Mouse (Mus musculus): ENCODE results near the gene Abhd6. TPM values are rescaled to one million over a fixed set of nuclear protein-coding genes. Genes with fewer than 3 reads are reported as not detected.

Abhd6 gene
- polyA plus RNA-seq, 1 experiment, result 13.2 TPM

DNA sequence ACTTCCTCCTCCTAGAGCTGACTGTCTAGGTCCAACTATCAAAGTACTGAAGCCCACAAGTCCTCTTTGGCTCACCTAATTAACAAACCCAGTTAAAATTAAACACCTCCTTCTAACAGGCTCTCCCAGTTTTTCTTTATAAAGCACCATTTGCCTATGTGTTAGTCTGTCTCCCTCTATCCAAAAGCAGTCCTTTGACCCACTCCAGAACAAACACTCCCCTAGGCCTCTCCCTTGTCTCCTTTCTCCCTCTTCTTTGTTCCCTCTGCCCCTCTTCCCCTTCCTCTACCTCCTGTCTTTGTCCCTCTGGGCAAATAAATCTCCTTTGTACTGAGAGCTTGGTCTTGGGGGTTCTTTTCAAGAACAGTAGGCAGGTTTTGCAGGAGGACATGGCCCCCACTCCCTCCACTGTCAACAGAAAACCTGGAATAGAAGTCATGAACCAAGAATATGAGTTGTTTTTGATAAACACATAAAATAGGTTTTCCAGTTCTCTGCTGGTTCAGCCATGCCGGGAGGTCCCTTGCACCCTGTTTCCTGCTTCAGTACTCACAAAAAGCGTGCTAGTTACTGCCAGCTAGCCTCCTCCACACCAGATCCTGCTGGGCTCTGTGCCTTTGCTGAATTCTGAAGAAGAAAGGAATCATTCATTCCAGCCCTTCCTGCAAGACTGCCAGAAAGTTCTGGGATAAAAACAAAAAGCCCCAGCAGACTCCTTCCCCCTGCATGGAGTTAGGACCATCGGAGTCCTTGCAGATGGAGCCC lies 60.0 kb downstream of the Abhd6 start:
- Histone ChIP-seq H3K4me1 (ENCODE audit: control insufficient read depth, insufficient read depth, low read length) (no peaks in the 10 kb centered on the region), H3K4me3 (replicated peaks; ENCODE audit: extremely low read depth, low read depth, low read length) (no peak overlapping the region)
- DNase-seq, result no peak
- 47% methylated on average over 3 of the region's 3 CpGs for WGBS
- no peak for TF ChIP-seq CTCF (IDR thresholded peaks at IDR 0.05; ENCODE audit: insufficient read depth, low read length)
- TF ChIP-seq POLR2A (IDR thresholded peaks at IDR 0.05; ENCODE audit: borderline replicate concordance, extremely low read depth, low read depth, low read length), result no peak

DNA sequence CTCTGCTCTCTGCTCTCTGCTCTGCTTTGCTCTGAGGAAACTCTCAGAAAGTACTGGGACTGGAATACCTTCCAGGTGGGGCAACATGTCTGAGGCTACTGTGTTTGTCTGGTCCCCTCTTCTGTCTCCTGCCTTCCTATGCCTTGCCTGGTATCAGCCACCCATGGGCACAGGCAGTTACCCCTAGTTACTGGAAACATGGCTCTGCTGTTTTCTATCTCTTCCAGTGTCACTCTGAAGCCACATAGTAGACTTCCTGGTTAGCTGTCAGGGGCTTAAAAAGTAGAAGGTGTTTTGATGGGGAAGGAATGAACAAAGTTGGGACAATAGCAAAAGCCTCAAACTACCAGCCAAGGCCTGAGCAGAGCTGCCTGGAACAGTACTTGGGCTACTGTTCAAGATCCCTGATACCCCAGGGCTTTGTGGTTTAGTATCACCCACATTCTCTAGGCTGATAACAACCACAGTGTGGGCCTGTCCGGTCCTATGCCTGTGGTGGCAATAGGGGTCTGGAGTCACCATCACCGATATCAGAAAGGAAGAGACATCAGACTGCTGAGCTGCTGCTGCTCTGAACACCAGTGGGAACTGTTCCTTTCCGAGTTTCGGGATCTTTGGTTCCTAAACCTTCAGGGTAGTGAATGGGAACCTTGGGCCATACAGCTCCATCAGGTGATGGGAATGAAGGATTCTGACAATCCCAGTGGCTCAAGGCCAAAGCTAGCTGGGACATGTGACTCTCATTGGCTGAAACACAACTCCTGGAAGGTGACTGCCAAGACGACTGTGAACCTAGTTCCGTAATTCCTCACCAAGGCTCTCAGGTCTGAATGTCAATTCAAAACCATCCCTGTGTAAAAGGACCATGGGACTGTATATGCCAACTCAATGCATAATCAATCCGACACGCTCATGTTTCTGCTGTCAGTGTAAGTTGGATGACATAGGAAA lies 61.4 kb downstream of the Abhd6 start:
- no peak for DNase-seq
- Histone ChIP-seq H3K4me3 (replicated peaks; ENCODE audit: extremely low read depth, low read depth, low read length) (no peak overlapping the region), H3K4me1 (ENCODE audit: control insufficient read depth, insufficient read depth, low read length) (no peaks in the 10 kb centered on the region)
- WGBS, result 82% methylated on average over 8 of the region's 8 CpGs
- TF ChIP-seq POLR2A (IDR thresholded peaks at IDR 0.05; ENCODE audit: borderline replicate concordance, extremely low read depth, low read depth, low read length), result no peak
- no peak for TF ChIP-seq CTCF (IDR thresholded peaks at IDR 0.05; ENCODE audit: insufficient read depth, low read length)

DNA sequence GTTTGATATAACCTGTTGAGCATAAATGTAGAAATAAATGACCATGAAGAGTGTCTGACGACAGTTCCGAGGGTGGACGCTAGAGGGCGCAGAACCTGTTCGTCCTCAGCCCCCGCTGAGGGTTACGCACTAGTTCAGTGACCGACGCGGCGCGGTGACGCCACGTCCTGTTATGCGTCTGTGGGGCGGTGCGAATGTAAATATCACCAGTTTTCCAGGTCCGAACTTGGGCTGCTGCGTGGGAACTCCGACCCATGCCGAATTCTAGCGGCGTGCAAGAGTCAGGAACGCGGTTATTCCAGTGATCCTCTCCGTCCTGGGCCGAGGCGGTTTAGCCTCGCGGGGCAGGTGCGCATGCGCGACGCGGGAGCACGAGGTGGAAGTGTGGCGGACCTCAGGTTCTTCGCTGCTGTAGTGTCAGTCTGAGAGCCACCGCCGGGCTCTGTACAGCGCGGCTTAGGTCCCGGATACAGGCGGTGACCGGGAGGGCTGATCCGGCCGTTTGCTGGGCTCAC lies 77.5 kb downstream of the Abhd6 start, which contains the start of gene Rpp14:
Rpp14 (plus strand) TSS at position 203 of the 515 bp plus-strand sequence.
- Histone ChIP-seq H3K4me1 (ENCODE audit: control insufficient read depth, insufficient read depth, low read length) (peaks cover 4% of the 10 kb centered on the region; the same call in 1 of the 2 replicates), H3K4me3 (replicated peaks; ENCODE audit: extremely low read depth, low read depth, low read length) (peak within 1 kb of the TSS; percentile 98)
- TF ChIP-seq POLR2A (IDR thresholded peaks at IDR 0.05; ENCODE audit: borderline replicate concordance, extremely low read depth, low read depth, low read length), result peak; percentile 70; the same call in 1 of the 2 replicates
- TF ChIP-seq CTCF (IDR thresholded peaks at IDR 0.05; ENCODE audit: insufficient read depth, low read length), result peak; percentile 97
- 1% methylated on average over 47 of the region's 47 CpGs for WGBS
- peak; percentile 96 for DNase-seq

DNA sequence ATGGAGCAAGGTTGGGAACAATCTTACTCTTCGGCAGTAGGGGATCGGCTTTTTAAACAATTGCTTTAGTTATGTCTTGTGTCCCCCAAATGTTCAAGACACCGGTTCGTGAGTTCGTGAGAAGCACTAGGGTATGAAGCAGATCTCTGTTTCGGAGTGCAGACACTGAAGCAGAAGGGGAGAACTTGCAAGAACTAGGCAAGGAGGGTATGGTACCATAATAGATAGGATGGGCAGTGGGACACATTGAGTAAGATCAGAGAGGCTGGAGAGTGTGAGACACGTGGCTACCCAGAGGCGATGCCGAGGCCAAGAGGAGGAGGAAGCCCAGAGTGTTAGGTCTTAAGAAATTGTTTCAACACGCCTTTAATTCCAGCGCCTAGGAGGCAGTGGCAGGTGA lies 78.0 kb downstream of the Abhd6 start:
- Histone ChIP-seq H3K4me1 (ENCODE audit: control insufficient read depth, insufficient read depth, low read length) (peaks cover 4% of the 10 kb centered on the region; the same call in 1 of the 2 replicates), H3K4me3 (replicated peaks; ENCODE audit: extremely low read depth, low read depth, low read length) (peak overlapping the region; percentile 98)
- TF ChIP-seq POLR2A (IDR thresholded peaks at IDR 0.05; ENCODE audit: borderline replicate concordance, extremely low read depth, low read depth, low read length), result no peak
- TF ChIP-seq CTCF (IDR thresholded peaks at IDR 0.05; ENCODE audit: insufficient read depth, low read length), result no peak
- DNase-seq, result peak; percentile 34
- WGBS, result under 1% methylated on average over 11 of the region's 11 CpGs

DNA sequence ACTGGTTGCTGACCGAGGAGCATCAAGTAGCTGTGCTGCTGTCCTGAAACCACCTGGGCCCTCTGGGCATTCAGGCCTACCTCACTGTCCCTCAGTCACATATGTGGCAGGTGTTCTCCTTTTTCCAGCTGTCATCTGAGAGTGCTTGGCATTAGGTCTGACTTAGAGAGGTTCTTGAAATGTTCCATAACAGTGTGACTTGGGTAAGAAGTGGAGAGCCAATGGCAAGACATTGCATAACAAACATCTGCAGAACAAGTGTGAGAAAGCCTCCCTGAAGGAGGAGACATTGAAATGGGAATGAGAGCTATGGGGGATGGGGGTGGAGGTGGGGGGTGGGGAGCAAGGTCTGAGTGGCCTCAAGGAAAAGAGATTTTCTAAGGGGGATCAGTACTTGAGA lies 80.2 kb downstream of the Abhd6 start:
- Histone ChIP-seq H3K4me3 (replicated peaks; ENCODE audit: extremely low read depth, low read depth, low read length) (no peak overlapping the region), H3K4me1 (ENCODE audit: control insufficient read depth, insufficient read depth, low read length) (peaks cover 4% of the 10 kb centered on the region; the same call in 1 of the 2 replicates)
- DNase-seq, result no peak
- WGBS, result 90% methylated on average over 1 of the region's 1 CpGs
- TF ChIP-seq CTCF (IDR thresholded peaks at IDR 0.05; ENCODE audit: insufficient read depth, low read length) (no peak), POLR2A (IDR thresholded peaks at IDR 0.05; ENCODE audit: borderline replicate concordance, extremely low read depth, low read depth, low read length) (no peak)

DNA sequence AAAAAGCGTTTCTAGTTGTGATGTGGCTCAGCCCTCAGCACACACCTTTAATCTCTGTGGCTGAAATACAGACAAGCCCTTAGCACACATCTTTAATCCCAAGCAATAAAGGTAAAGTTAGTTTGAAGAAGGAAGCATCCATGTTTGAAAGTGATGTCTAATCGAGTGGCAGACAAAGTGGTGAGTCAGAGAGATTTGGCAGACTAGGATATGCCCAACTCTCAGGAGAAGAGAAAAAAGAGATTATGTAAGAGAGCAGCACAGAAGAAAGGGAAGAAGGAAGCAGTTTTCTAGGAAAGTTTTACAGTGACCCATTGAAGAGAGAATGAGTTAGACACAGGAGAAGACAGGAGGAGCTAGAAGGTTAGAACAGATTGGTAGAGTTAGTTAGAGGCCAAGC lies 86.3 kb downstream of the Abhd6 start:
- TF ChIP-seq POLR2A (IDR thresholded peaks at IDR 0.05; ENCODE audit: borderline replicate concordance, extremely low read depth, low read depth, low read length), result no peak
- TF ChIP-seq CTCF (IDR thresholded peaks at IDR 0.05; ENCODE audit: insufficient read depth, low read length), result no peak
- Histone ChIP-seq H3K4me1 (ENCODE audit: control insufficient read depth, insufficient read depth, low read length) (no peaks in the 10 kb centered on the region), H3K4me3 (replicated peaks; ENCODE audit: extremely low read depth, low read depth, low read length) (no peak overlapping the region)
- no peak for DNase-seq
- WGBS, result 88% methylated on average over 2 of the region's 2 CpGs

DNA sequence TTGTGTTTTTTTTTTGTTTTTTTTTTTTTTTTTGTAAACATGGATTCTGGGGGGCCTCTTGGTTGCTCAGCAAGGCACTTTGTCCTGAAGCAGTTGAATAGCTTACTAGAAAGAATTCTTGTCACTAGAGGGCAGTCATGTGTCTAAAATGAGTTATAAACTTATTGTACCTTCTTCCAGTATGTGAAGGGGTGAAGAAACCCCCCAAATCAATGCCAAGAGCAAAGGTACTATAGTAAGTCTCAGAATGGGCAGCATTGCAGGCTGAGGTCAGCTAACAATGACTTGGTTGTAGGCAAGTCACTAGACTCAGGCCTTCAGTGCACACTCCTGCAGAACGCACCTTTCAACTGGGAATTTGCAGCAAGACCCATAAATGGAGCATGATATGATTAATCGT lies 89.9 kb downstream of the Abhd6 start:
- TF ChIP-seq CTCF (IDR thresholded peaks at IDR 0.05; ENCODE audit: insufficient read depth, low read length), result peak; percentile 23; the same call in 1 of the 2 replicates
- TF ChIP-seq POLR2A (IDR thresholded peaks at IDR 0.05; ENCODE audit: borderline replicate concordance, extremely low read depth, low read depth, low read length), result no peak
- Histone ChIP-seq H3K4me3 (replicated peaks; ENCODE audit: extremely low read depth, low read depth, low read length) (no peak overlapping the region), H3K4me1 (ENCODE audit: control insufficient read depth, insufficient read depth, low read length) (peaks cover 5% of the 10 kb centered on the region; the same call in 1 of the 2 replicates)
- 83% methylated on average over 2 of the region's 2 CpGs for WGBS
- no peak for DNase-seq

DNA sequence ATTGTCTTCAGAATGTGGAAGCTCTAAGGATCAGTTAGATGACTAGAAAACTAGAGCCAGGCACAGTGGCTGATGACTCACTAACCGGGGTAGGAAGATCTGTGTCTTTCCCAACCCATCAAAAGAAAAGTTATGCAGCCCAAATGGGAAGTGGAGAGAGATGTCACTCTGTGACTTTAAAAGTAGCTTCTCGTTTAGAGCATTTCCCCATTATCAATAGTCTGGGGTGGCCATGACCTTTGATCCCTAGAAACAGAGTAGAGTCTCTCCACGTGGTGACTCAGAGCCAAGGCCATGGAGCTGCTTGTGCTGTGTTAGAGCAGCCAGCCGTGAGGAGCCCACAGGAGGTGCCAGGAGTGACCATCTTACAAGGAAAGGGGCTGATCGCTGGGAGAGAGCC lies 90.7 kb downstream of the Abhd6 start:
- Histone ChIP-seq H3K4me1 (ENCODE audit: control insufficient read depth, insufficient read depth, low read length) (peaks cover 5% of the 10 kb centered on the region; the same call in 1 of the 2 replicates), H3K4me3 (replicated peaks; ENCODE audit: extremely low read depth, low read depth, low read length) (no peak overlapping the region)
- DNase-seq, result no peak
- TF ChIP-seq CTCF (IDR thresholded peaks at IDR 0.05; ENCODE audit: insufficient read depth, low read length), result no peak
- no peak for TF ChIP-seq POLR2A (IDR thresholded peaks at IDR 0.05; ENCODE audit: borderline replicate concordance, extremely low read depth, low read depth, low read length)
- WGBS, result 66% methylated on average over 5 of the region's 5 CpGs

DNA sequence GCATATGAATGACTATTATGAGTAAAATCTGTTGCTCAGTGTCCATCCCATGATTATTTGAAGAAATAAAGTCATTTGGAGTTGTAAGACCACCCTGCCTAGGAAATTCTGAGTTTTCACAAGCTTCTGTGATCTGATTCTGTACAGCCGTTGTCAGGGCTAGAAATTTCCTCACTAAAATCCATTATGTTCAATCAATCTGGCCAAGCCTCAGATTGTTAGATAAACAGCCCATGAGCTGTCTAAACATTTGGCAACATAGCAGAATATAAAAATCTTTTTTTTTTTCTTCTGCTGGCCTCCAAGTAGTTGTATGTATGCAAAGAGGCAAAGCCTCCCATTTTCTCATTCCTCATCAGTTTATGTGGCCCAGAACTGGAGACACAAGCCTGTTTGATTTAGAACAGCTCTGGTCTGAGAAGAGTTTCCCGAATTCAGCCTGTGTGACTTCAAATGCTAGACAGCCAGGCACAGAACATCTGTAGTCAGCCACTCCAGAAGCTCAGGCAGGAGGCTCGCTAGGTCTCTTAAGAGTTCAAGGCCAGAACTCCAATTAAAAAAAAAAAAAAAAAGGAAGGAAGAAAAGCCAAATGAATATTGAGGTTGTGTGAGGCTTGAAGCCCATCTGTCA lies 92.3 kb downstream of the Abhd6 start:
- Histone ChIP-seq H3K4me3 (replicated peaks; ENCODE audit: extremely low read depth, low read depth, low read length) (no peak overlapping the region), H3K4me1 (ENCODE audit: control insufficient read depth, insufficient read depth, low read length) (peaks cover 12% of the 10 kb centered on the region)
- DNase-seq, result no peak
- 25% methylated on average over 3 of the region's 3 CpGs for WGBS
- TF ChIP-seq CTCF (IDR thresholded peaks at IDR 0.05; ENCODE audit: insufficient read depth, low read length) (no peak), POLR2A (IDR thresholded peaks at IDR 0.05; ENCODE audit: borderline replicate concordance, extremely low read depth, low read depth, low read length) (no peak)

Data from lung, adult 2 months (tissue).